Mouse (Mus musculus) midbrain, postnatal 0 days (tissue): ENCODE measurements around the gene Cfap97d2. TPM values are rescaled to one million over a fixed set of nuclear protein-coding genes. Genes with fewer than 3 reads are reported as not detected.
A peak's percentile ranks its signal among the peaks of the same experiment; 100 is the strongest.
"Not testable (repeated sequence)": the region's sequence is repeated elsewhere in the genome, so short reads cannot be mapped to it uniquely, and the experiment has no call there.

Experiments
- ATAC-seq: fragments of 200-750 bp; cut with Nextera tagmentation; 2 replicates; pipeline ENCODE4 v1.8.0; 2017; ENCODE audit warnings: moderate number of reproducible peaks, mild to moderate bottlenecking, moderate TSS enrichment, moderate library complexity; ENCODE audit not compliant: low FRiP score
- DNase-seq: peaks from one replicate; pipeline ENCODE4 v3.0.0-alpha.2; 2015; ENCODE audit warnings: low spot score
- H3K27ac ChIP-seq: fragments of 300-500 bp; sonication (generic); 2 replicates; pipeline ENCODE4 v1.5.1; 2014; ENCODE audit warnings: low read depth, mild to moderate bottlenecking, low read length, mixed read lengths
- H3K27me3 ChIP-seq: fragments of 300-500 bp; sonication (generic); 2 replicates; pipeline ENCODE4 v1.6.1; 2014; ENCODE audit warnings: low read length, control low read depth, mixed read lengths; ENCODE audit not compliant: insufficient read depth
- H3K36me3 ChIP-seq: fragments of 300-500 bp; sonication (generic); 2 replicates; pipeline ENCODE4 v1.6.1; 2014; ENCODE audit warnings: low read length, control low read depth, mixed read lengths; ENCODE audit not compliant: insufficient read depth
- H3K4me1 ChIP-seq: fragments of 300-500 bp; sonication (generic); 2 replicates; pipeline ENCODE4 v1.6.1; 2014; ENCODE audit warnings: mild to moderate bottlenecking, control low read depth, antibody characterized with exemption, low read length, mixed read lengths; ENCODE audit not compliant: insufficient read depth
- H3K4me2 ChIP-seq: fragments of 300-500 bp; sonication (generic); 2 replicates; pipeline ENCODE4 v1.6.1; 2014; ENCODE audit warnings: low read depth, mild to moderate bottlenecking, low read length, mixed read lengths; ENCODE audit not compliant: poor library complexity, severe bottlenecking
- H3K4me3 ChIP-seq: fragments of 300-500 bp; sonication (generic); 2 replicates; pipeline ENCODE4 v1.5.1; 2014; ENCODE audit warnings: low read depth, mild to moderate bottlenecking, low read length, moderate library complexity
- H3K9ac ChIP-seq: fragments of 300-500 bp; sonication (generic); replicated peaks from 2 replicates; pipeline ENCODE4 v1.6.1; 2014; ENCODE audit warnings: mild to moderate bottlenecking, low read length, moderate library complexity, mixed read lengths; ENCODE audit not compliant: poor library complexity, severe bottlenecking
- H3K9me3 ChIP-seq: fragments of 300-500 bp; sonication (generic); 2 replicates; pipeline ENCODE4 v1.6.1; 2016; ENCODE audit warnings: low read length, control low read depth
- CTCF ChIP-seq: IDR thresholded peaks from 2 replicates; pipeline ENCODE4 v1.5.1; 2016; ENCODE audit warnings: antibody characterized with exemption, mild to moderate bottlenecking
- WGBS: fragments of 180-500 bp; shearing (Covaris S2); extraction: QIAGEN DNeasy Blood & Tissue Kit; methylation state at CpG from one replicate; pipeline ENCODE4 v1.1.7; 2014; 5-methylcytosine and 5-hydroxymethylcytosine counted together
- polyA plus RNA-seq: library from polyadenylated mRNA; unstranded; fragments of >200 nt; fragmentation: Nextera tagmentation; extraction: Ambion mirVana; gene quantifications from 2 replicates; pipeline ENCODE4 v1.2.1, GENCODE M21; 2015
- total RNA-seq: library from RNA; depleted of rRNA; stranded (reverse); fragments of >200 nt; gene quantifications from 2 replicates; pipeline ENCODE4 v1.2.3, GENCODE M21; 2014

The Cfap97d2 gene
- total and polyA plus RNA-seq, 2 experiments from 2014 or later: 2.8 to 4.9 TPM

GRCm38 (mm10) chr8:13740817-13741613, 35.3 kb downstream of the Cfap97d2 start:
- no peaks in the 10 kb centered on the region for H3K27me3 ChIP-seq
- no peak for TF ChIP-seq CTCF
- no peak overlapping the region for H3K27ac ChIP-seq
- 85% methylated on average over 7 of the region's 7 CpGs for WGBS
- H3K36me3 ChIP-seq: no peaks in the 10 kb centered on the region
- DNase-seq (no peak), ATAC-seq (no peak)
- H3K9ac ChIP-seq: no peak overlapping the region
- H3K4me3 ChIP-seq: no peak overlapping the region
- no peak overlapping the region for H3K4me2 ChIP-seq
- no peaks in the 10 kb centered on the region for H3K4me1 ChIP-seq
- no peaks in the 10 kb centered on the region for H3K9me3 ChIP-seq

GRCm38 (mm10) chr8:13746212-13746611, 40.5 kb downstream of the Cfap97d2 start:
- H3K27ac ChIP-seq, H3K4me2 ChIP-seq, DNase-seq, H3K9ac ChIP-seq, H3K9me3 ChIP-seq, H3K4me3 ChIP-seq, H3K27me3 ChIP-seq, ATAC-seq, H3K4me1 ChIP-seq, H3K36me3 ChIP-seq: not testable (repeated sequence)
- 95% methylated on average over 5 of the region's 6 CpGs for WGBS

- ATAC-seq (no peak), DNase-seq (no peak)
- H3K9me3 ChIP-seq: no peaks in the 10 kb centered on the region
- H3K4me3 ChIP-seq: no peak overlapping the region
- no peak for TF ChIP-seq CTCF
- H3K4me2 ChIP-seq: no peak overlapping the region
- 36% methylated on average over 3 of the region's 3 CpGs for WGBS
- no peak overlapping the region for H3K9ac ChIP-seq
- no peaks in the 10 kb centered on the region for H3K36me3 ChIP-seq
- H3K27ac ChIP-seq: no peak overlapping the region
- H3K4me1 ChIP-seq: no peaks in the 10 kb centered on the region
- no peaks in the 10 kb centered on the region for H3K27me3 ChIP-seq
Observed at GRCm38 (mm10) chr8:13747626-13748025, 41.9 kb downstream of the Cfap97d2 start.

- 32% methylated on average over 2 of the region's 2 CpGs for WGBS
Observed at GRCm38 (mm10) chr8:13753680-13754079, 48.0 kb downstream of the Cfap97d2 start.

GRCm38 (mm10) chr8:13756480-13756879, 50.8 kb downstream of the Cfap97d2 start:
- no peak for ATAC-seq
- Histone ChIP-seq H3K27ac (no peak overlapping the region), H3K9ac (no peak overlapping the region), H3K4me3 (no peak overlapping the region), H3K4me2 (no peak overlapping the region), H3K27me3 (no peaks in the 10 kb centered on the region), H3K9me3 (no peaks in the 10 kb centered on the region), H3K36me3 (0 out of 2 replicates have a peak, but pooled peaks cover 4% of the 10 kb centered on the region), H3K4me1 (peaks cover 7% of the 10 kb centered on the region; the same call in 1 of the 2 replicates)
- 65% methylated on average over 7 of the region's 7 CpGs for WGBS
- no peak for TF ChIP-seq CTCF
- no peak for DNase-seq

More at GRCm38 (mm10) chr8:13753680-13754079, 48.0 kb downstream of the Cfap97d2 start:
- Histone ChIP-seq H3K4me3 (no peak overlapping the region), H3K9me3 (no peaks in the 10 kb centered on the region), H3K9ac (no peak overlapping the region), H3K27me3 (no peaks in the 10 kb centered on the region), H3K4me2 (no peak overlapping the region), H3K27ac (no peak overlapping the region), H3K36me3 (no peaks in the 10 kb centered on the region), H3K4me1 (peaks cover under 1% of the 10 kb centered on the region; the same call in 1 of the 2 replicates)
- ATAC-seq (no peak), DNase-seq (peak; percentile 86)
- peak; percentile 85 for TF ChIP-seq CTCF
